Mouse (Mus musculus) MEL (cell line): ENCODE data around the gene Tmem214.

Experiments used
- CHD1 ChIP-seq: IDR thresholded peaks from 2 replicates; pipeline ENCODE4 v1.6.1; 2012; ENCODE audit warnings: low read depth, mild to moderate bottlenecking, inconsistent platforms, low read length, improper control_type of control experiment
- CTCF ChIP-seq, 3 experiments: IDR thresholded peaks in 2 of 3; conservative IDR thresholded peaks in 1 of 3; 2 replicates each; pipeline ENCODE4 v1.5.1; 2011 to 2012; ENCODE audit warnings: low read length in 3 of 3, low read depth in 2 of 3, mild to moderate bottlenecking in 2 of 3, improper control_type of control experiment in 1 of 3, inconsistent platforms in 1 of 3, mixed read lengths in 1 of 3, moderate library complexity in 1 of 3; ENCODE audit not compliant: control insufficient read depth in 1 of 3, insufficient read depth in 1 of 3, poor library complexity in 1 of 3, severe bottlenecking in 1 of 3
- E2F4 ChIP-seq: IDR thresholded peaks from 2 replicates; pipeline ENCODE4 v1.6.1; 2011; ENCODE audit warnings: low read depth, low read length, improper control_type of control experiment, borderline replicate concordance
- ELF1 ChIP-seq: IDR thresholded peaks from 2 replicates; pipeline ENCODE4 v1.6.1; 2014; ENCODE audit warnings: low read depth, mild to moderate bottlenecking, inconsistent platforms, low read length, improper control_type of control experiment, moderate library complexity
- GABPA ChIP-seq: IDR thresholded peaks from 2 replicates; pipeline ENCODE4 v1.6.1; 2012; ENCODE audit warnings: low read depth, mild to moderate bottlenecking, inconsistent platforms, low read length, improper control_type of control experiment, moderate library complexity
- GATA1 ChIP-seq: IDR thresholded peaks from 2 replicates; pipeline ENCODE4 v1.6.1; 2011; ENCODE audit warnings: low read depth, low read length, improper control_type of control experiment
- JUND ChIP-seq: IDR thresholded peaks from 2 replicates; pipeline ENCODE4 v1.6.1; 2011; ENCODE audit warnings: low read depth, mild to moderate bottlenecking, improper control_type of control experiment, low read length
- MAX ChIP-seq: IDR thresholded peaks from 2 replicates; pipeline ENCODE4 v1.6.1; 2011; ENCODE audit warnings: low read length, improper control_type of control experiment
- MAZ ChIP-seq: IDR thresholded peaks from 2 replicates; pipeline ENCODE4 v1.6.1; 2012; ENCODE audit warnings: low read depth, mild to moderate bottlenecking, inconsistent platforms, low read length, improper control_type of control experiment
- MEF2A ChIP-seq: IDR thresholded peaks from 2 replicates; pipeline ENCODE4 v1.6.1; 2014; ENCODE audit warnings: low read depth, mild to moderate bottlenecking, inconsistent platforms, low read length, improper control_type of control experiment; ENCODE audit not compliant: poor library complexity, insufficient replicate concordance, severe bottlenecking; ENCODE audit errors: extremely low read depth
- POLR2A ChIP-seq, 2 experiments: IDR thresholded peaks; 2 replicates each; pipeline ENCODE4 v1.6.1; 2011 to 2012; ENCODE audit warnings: low read length in 2 of 2, mild to moderate bottlenecking in 2 of 2, control low read depth in 1 of 2, improper control_type of control experiment in 1 of 2, low read depth in 1 of 2, moderate library complexity in 1 of 2; ENCODE audit not compliant: control insufficient read depth in 1 of 2, insufficient read depth in 1 of 2, poor library complexity in 1 of 2
- USF1 ChIP-seq: IDR thresholded peaks from 2 replicates; pipeline ENCODE4 v1.6.1; 2014; ENCODE audit warnings: low read depth, mild to moderate bottlenecking, inconsistent platforms, low read length, improper control_type of control experiment, moderate library complexity
- USF2 ChIP-seq, 2 experiments: IDR thresholded peaks; 2 replicates each; pipeline ENCODE4 v1.6.1; 2011 to 2012; ENCODE audit warnings: improper control_type of control experiment in 2 of 2, low read length in 2 of 2, borderline replicate concordance in 1 of 2, inconsistent platforms in 1 of 2, low read depth in 1 of 2, mild to moderate bottlenecking in 1 of 2; ENCODE audit not compliant: insufficient read depth in 1 of 2
- ZNF384 ChIP-seq: IDR thresholded peaks from 2 replicates; pipeline ENCODE4 v1.6.1; 2012; ENCODE audit warnings: low read depth, mild to moderate bottlenecking, inconsistent platforms, low read length, improper control_type of control experiment

DNA sequence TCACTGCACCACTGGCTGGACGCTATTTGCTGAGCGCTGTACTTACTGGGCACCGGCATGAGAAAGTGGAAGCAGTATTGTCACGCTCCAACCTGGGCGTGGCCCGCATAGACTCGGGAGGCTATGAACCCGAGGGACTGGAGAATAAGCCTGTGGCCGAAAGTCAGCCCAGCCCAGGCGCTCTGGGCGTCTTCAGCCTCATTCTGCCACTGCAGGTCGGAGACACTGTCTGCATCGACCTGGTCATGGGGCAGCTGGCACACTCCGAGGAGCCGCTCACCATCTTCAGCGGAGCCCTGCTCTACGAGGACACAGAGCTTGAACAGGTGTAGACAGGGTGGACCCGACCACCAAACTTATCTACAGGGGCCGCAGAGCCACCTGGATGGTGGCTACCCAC lies 52.8 kb downstream of the Tmem214 start:
- TF ChIP-seq CTCF (IDR thresholded peaks at IDR 0.05 in 2 of 3, conservative IDR thresholded peaks at IDR 0.05 in 1 of 3; ENCODE audit: control insufficient read depth in 1 of 3, insufficient read depth in 1 of 3, low read depth in 2 of 3, low read length in 3 of 3, poor library complexity in 1 of 3, severe bottlenecking in 1 of 3), result no peak; a peak in 1 of 6 replicates
- no peak; a peak in 1 of 4 replicates for TF ChIP-seq POLR2A (IDR thresholded peaks at IDR 0.05; ENCODE audit: control insufficient read depth in 1 of 2, insufficient read depth in 1 of 2, low read depth in 1 of 2, low read length in 2 of 2, poor library complexity in 1 of 2)
- TF ChIP-seq USF2 (IDR thresholded peaks at IDR 0.05; ENCODE audit: borderline replicate concordance in 1 of 2, insufficient read depth in 1 of 2, low read depth in 1 of 2, low read length in 2 of 2), result no peak
- TF ChIP-seq MAX, result peak; percentile 55; the same call in 1 of the 2 replicates
- no peak for TF ChIP-seq E2F4
- TF ChIP-seq JUND, result no peak
- no peak for TF ChIP-seq MEF2A
- no peak for TF ChIP-seq ZNF384
- no peak; the same call in 1 of the 2 replicates for TF ChIP-seq MAZ
- no peak for TF ChIP-seq USF1
- TF ChIP-seq GATA1, result no peak
- TF ChIP-seq ELF1, result no peak
- TF ChIP-seq GABPA, result no peak
- no peak for TF ChIP-seq CHD1
